Mouse (Mus musculus) monocyte, adult 5-6 weeks (primary cell): ENCODE measurements around the gene Dnah17. TPM values are rescaled to one million over a fixed set of nuclear protein-coding genes. Genes with fewer than 3 reads are reported as not detected.
A peak's percentile ranks its signal among the peaks of the same experiment; 100 is the strongest.

Source experiments
- ATAC-seq: fragments of 153-309, 156-312 bp; replicated peaks from 2 replicates; pipeline ENCODE4 v1.8.0; 2017; ENCODE audit warnings: mild to moderate bottlenecking; ENCODE audit not compliant: low TSS enrichment, insufficient number of reproducible peaks, severe bottlenecking, poor library complexity, low FRiP score
- total RNA-seq: library from RNA; stranded (forward); fragments of 200-1000, 200-491, 200-594 nt; gene quantifications from 3 replicates; pipeline ENCODE4 v1.2.3, GENCODE M21; 2017

The Dnah17 gene
- total RNA-seq, 1 experiment from 2014 or later = not detected

- no peak for ATAC-seq
These were observed 80.3 kb downstream of the Dnah17 start for GRCm38 (mm10) chr11:118050174-118050573.

- ATAC-seq = no peak
These were observed 80.8 kb downstream of the Dnah17 start for GRCm38 (mm10) chr11:118049641-118050040.

- no peak for ATAC-seq
These were observed 87.0 kb downstream of the Dnah17 start for GRCm38 (mm10) chr11:118043293-118043907.

- ATAC-seq = no peak
These were observed 87.6 kb downstream of the Dnah17 start for GRCm38 (mm10) chr11:118042791-118043190.

GRCm38 (mm10) chr11:118035068-118035467, 95.4 kb downstream of the Dnah17 start:
- no peak for ATAC-seq

- ATAC-seq = no peak
These were observed 96.0 kb downstream of the Dnah17 start for GRCm38 (mm10) chr11:118034395-118034794.

- ATAC-seq = no peak
These were observed 99.3 kb downstream of the Dnah17 start for GRCm38 (mm10) chr11:118031134-118031533.

- ATAC-seq = no peak
These were observed 101.3 kb downstream of the Dnah17 start for GRCm38 (mm10) chr11:118029170-118029569.

- ATAC-seq = no peak
These were observed 106.3 kb downstream of the Dnah17 start for GRCm38 (mm10) chr11:118024111-118024510.

GRCm38 (mm10) chr11:118023475-118023874, 107.0 kb downstream of the Dnah17 start:
- ATAC-seq = no peak

GRCm38 (mm10) chr11:118021806-118022205, 108.6 kb downstream of the Dnah17 start:
- ATAC-seq = peak; percentile 78

- no peak for ATAC-seq
These were observed 112.1 kb downstream of the Dnah17 start for GRCm38 (mm10) chr11:118018328-118018727.

GRCm38 (mm10) chr11:118015381-118016145, 114.9 kb downstream of the Dnah17 start:
- peak; percentile 36; the same call in 1 of the 2 replicates for ATAC-seq

GRCm38 (mm10) chr11:118014391-118014995, 115.9 kb downstream of the Dnah17 start:
- 0 out of 2 replicates have a peak, but pooled peaks have one; percentile 8 for ATAC-seq

GRCm38 (mm10) chr11:118013339-118013738, 117.1 kb downstream of the Dnah17 start:
- ATAC-seq = no peak

- ATAC-seq = no peak
These were observed 117.8 kb downstream of the Dnah17 start for GRCm38 (mm10) chr11:118012595-118012994.

- no peak for ATAC-seq
These were observed 120.4 kb downstream of the Dnah17 start for GRCm38 (mm10) chr11:118009865-118010571.

GRCm38 (mm10) chr11:118008843-118009242, 121.6 kb downstream of the Dnah17 start:
- no peak for ATAC-seq

GRCm38 (mm10) chr11:118008144-118008805, 122.2 kb downstream of the Dnah17 start:
- ATAC-seq = no peak
